Mouse (Mus musculus) myocyte (in vitro differentiated cells): ENCODE data around the gene Zfp362. TPM values are rescaled to one million over a fixed set of nuclear protein-coding genes. Genes with fewer than 3 reads are reported as not detected.

Source experiments
- H3K27me3 ChIP-seq: one replicate; pipeline ENCODE4 v1.6.1; 2011; ENCODE audit not compliant: control insufficient read depth, insufficient read depth, insufficient read length
- H3K36me3 ChIP-seq: one replicate; pipeline ENCODE4 v1.6.1; 2011; ENCODE audit not compliant: control insufficient read depth, insufficient read depth
- H3K4me2 ChIP-seq: one replicate; pipeline ENCODE4 v1.6.1; 2011; ENCODE audit warnings: low read depth, control low read depth
- H3K4me3 ChIP-seq: one replicate; pipeline ENCODE4 v1.5.1; 2011; ENCODE audit warnings: mild to moderate bottlenecking, control low read depth, moderate library complexity
- H3K79me2 ChIP-seq: one replicate; pipeline ENCODE4 v1.6.1; 2011; ENCODE audit not compliant: control insufficient read depth, insufficient read depth
- H3ac ChIP-seq: one replicate; pipeline ENCODE4 v1.6.1; 2011; ENCODE audit not compliant: control insufficient read depth, insufficient read length
- CEBPB ChIP-seq: IDR thresholded peaks from 2 replicates; pipeline ENCODE4 v1.6.1; 2011; ENCODE audit warnings: mild to moderate bottlenecking, moderate library complexity; ENCODE audit not compliant: poor library complexity, insufficient read depth, severe bottlenecking
- E2F4 ChIP-seq: IDR thresholded peaks from one replicate; pipeline ENCODE4 v1.6.1; 2011; ENCODE audit warnings: mild to moderate bottlenecking, control low read depth, moderate library complexity; ENCODE audit not compliant: insufficient read depth
- MAX ChIP-seq: IDR thresholded peaks from one replicate; pipeline ENCODE4 v1.6.1; 2011; ENCODE audit warnings: low read depth, mild to moderate bottlenecking, control low read depth
- MYOD1 ChIP-seq, 3 experiments: IDR thresholded peaks; one replicate each; pipeline ENCODE4 v1.6.1; 2011; ENCODE audit warnings: control low read depth in 2 of 3, low read depth in 2 of 3, mild to moderate bottlenecking in 2 of 3, moderate library complexity in 1 of 3; ENCODE audit not compliant: insufficient read length in 2 of 3, control insufficient read depth in 1 of 3
- MYOG ChIP-seq, 3 experiments: IDR thresholded peaks; one replicate each; pipeline ENCODE4 v1.6.1; 2011; ENCODE audit warnings: control low read depth in 2 of 3, low read depth in 2 of 3, mild to moderate bottlenecking in 2 of 3; ENCODE audit not compliant: insufficient read length in 2 of 3, control insufficient read depth in 1 of 3, insufficient read depth in 1 of 3
- POLR2A ChIP-seq: IDR thresholded peaks from one replicate; pipeline ENCODE4 v1.6.1; 2011; ENCODE audit warnings: low read depth, mild to moderate bottlenecking, control low read depth, moderate library complexity; ENCODE audit not compliant: insufficient read length
- POLR2AphosphoS2 ChIP-seq: IDR thresholded peaks from one replicate; pipeline ENCODE4 v1.6.1; 2011; ENCODE audit warnings: low read depth, control low read depth; ENCODE audit not compliant: insufficient read length
- REST ChIP-seq: IDR thresholded peaks from one replicate; pipeline ENCODE4 v1.6.1; 2011; ENCODE audit warnings: mild to moderate bottlenecking, control low read depth, moderate library complexity; ENCODE audit not compliant: insufficient read depth, insufficient read length
- SRF ChIP-seq: IDR thresholded peaks from one replicate; pipeline ENCODE4 v1.6.1; 2011; ENCODE audit warnings: low read depth; ENCODE audit not compliant: control insufficient read depth, insufficient read length
- TCF12 ChIP-seq: IDR thresholded peaks from one replicate; pipeline ENCODE4 v1.6.1; 2011; ENCODE audit warnings: mild to moderate bottlenecking, control low read depth; ENCODE audit not compliant: poor library complexity, insufficient read depth, severe bottlenecking
- TCF3 ChIP-seq: IDR thresholded peaks from one replicate; pipeline ENCODE4 v1.6.1; 2011; ENCODE audit warnings: low read depth, control low read depth; ENCODE audit not compliant: insufficient read length
- USF1 ChIP-seq: IDR thresholded peaks from one replicate; pipeline ENCODE4 v1.6.1; 2011; ENCODE audit warnings: low read depth, mild to moderate bottlenecking, control low read depth, moderate library complexity
- polyA plus RNA-seq: library from polyadenylated mRNA; unstranded; fragments of >200 nt; fragmentation: generic; extraction: Trizol; gene quantifications from one replicate; pipeline ENCODE4 v1.2.1, GENCODE M21; 2012; ENCODE audit warnings: missing spikeins

Zfp362 gene
- polyA plus RNA-seq, 1 experiment: 12.0 TPM

- Histone ChIP-seq H3K36me3 (no peaks in the 10 kb centered on the region), H3ac (no peak overlapping the region), H3K4me2 (no peak overlapping the region), H3K4me3 (no peak overlapping the region), H3K79me2 (peaks cover 14% of the 10 kb centered on the region), H3K27me3 (no peaks in the 10 kb centered on the region)
- TF ChIP-seq E2F4 (no peak), TCF3 (no peak), REST (no peak), MAX (no peak), SRF (no peak), TCF12 (no peak), MYOG (IDR thresholded peaks at IDR 0.05; ENCODE audit: control insufficient read depth in 1 of 3, insufficient read depth in 1 of 3, insufficient read length in 2 of 3, low read depth in 2 of 3) (no peak), POLR2A (no peak), USF1 (no peak), CEBPB (no peak), MYOD1 (IDR thresholded peaks at IDR 0.05; ENCODE audit: control insufficient read depth in 1 of 3, insufficient read length in 2 of 3, low read depth in 2 of 3) (no peak), POLR2AphosphoS2 (no peak)
Observed at GRCm38 (mm10) chr4:128724059-128724458, 81.8 kb downstream of the Zfp362 start.

- Histone ChIP-seq H3ac (no peak overlapping the region), H3K27me3 (no peaks in the 10 kb centered on the region), H3K36me3 (no peaks in the 10 kb centered on the region), H3K4me2 (no peak overlapping the region), H3K4me3 (no peak overlapping the region), H3K79me2 (peaks cover 7% of the 10 kb centered on the region)
- TF ChIP-seq CEBPB: no peak
- no peak for TF ChIP-seq REST
- TF ChIP-seq USF1: no peak
- TF ChIP-seq E2F4: no peak
- no peak for TF ChIP-seq SRF
- no peak for TF ChIP-seq MYOG (IDR thresholded peaks at IDR 0.05; ENCODE audit: control insufficient read depth in 1 of 3, insufficient read depth in 1 of 3, insufficient read length in 2 of 3, low read depth in 2 of 3)
- TF ChIP-seq MYOD1 (IDR thresholded peaks at IDR 0.05; ENCODE audit: control insufficient read depth in 1 of 3, insufficient read length in 2 of 3, low read depth in 2 of 3): no peak
- no peak for TF ChIP-seq TCF12
- no peak for TF ChIP-seq POLR2AphosphoS2
- no peak for TF ChIP-seq TCF3
- TF ChIP-seq POLR2A: no peak
- TF ChIP-seq MAX: no peak
Observed at GRCm38 (mm10) chr4:128723431-128723830, 82.4 kb downstream of the Zfp362 start.

Other genes starting within 250 kb of the Zfp362 start
- 2.8 TPM for gene Zscan20, start 195.9 kb downstream of the Zfp362 start, polyA plus RNA-seq
- gene Tlr12, start 187.4 kb downstream of the Zfp362 start, polyA plus RNA-seq: not detected
- gene Phc2, start 151.3 kb downstream of the Zfp362 start, polyA plus RNA-seq: 100 TPM
- 0.13 TPM for gene A3galt2, start 50.7 kb downstream of the Zfp362 start, polyA plus RNA-seq
- 0.65 TPM for gene Trim62, start 77.5 kb upstream of the Zfp362 start, polyA plus RNA-seq
- 17.4 TPM for gene Azin2, start 156.4 kb upstream of the Zfp362 start, polyA plus RNA-seq
- 83.0 TPM for gene Ak2, start 185.9 kb upstream of the Zfp362 start, polyA plus RNA-seq